Mouse (Mus musculus): ENCODE results near the gene Mgat3.

- TF ChIP-seq CTCF (IDR thresholded peaks at IDR 0.05; ENCODE audit: low read depth, low read length), result no peak
- TF ChIP-seq POLR2A (IDR thresholded peaks at IDR 0.05; ENCODE audit: extremely low read depth, insufficient read depth, low read length), result no peak
Measured at GRCm38 (mm10) chr15:80149517-80149916, 24.0 kb upstream of the Mgat3 start.
